9 mouse cellular contexts compared by ENCODE assay signal in the genomic region with DNA sequence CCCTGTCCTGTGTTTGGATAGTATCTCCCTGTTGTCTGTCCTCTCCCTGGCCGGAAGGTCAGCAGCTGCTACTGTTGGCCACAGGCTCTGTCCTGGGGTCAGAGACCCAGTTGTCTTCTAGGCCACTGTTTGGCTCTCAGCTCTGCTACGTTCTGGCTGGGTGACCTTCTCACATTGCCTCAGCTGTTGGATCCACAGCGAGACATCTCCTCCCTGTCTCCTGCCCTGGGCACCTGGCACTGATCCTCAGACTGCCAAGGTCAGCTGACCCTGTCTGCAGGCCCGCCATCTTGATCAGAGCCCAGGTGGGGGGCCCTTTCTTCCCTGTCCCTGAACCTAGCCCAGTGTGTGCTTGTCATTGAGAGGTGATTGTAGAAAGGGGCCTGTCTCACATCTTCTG. TPM values are rescaled to one million over a fixed set of nuclear protein-coding genes. Genes with fewer than 3 reads are reported as not detected.
DNase-seq lines count a peak whose midpoint lies in the region; ATAC-seq and TF ChIP-seq lines count a peak whose summit lies in the region.
"Had no signal": no experiment of that assay in that cellular context is flagged by ENCODE, and none has a peak within 500 bp of the region (broad histone marks: within the 10 kb centered on the region; RNA-seq: fewer than 3 reads in every experiment).

No protein-coding gene starts in this region.

- H3K4me3 ChIP-seq in intestine, embryonic 14.5 days (ENCODE audit: low read depth, low read length), result no peak overlapping the region
- H3K4me3 ChIP-seq in intestine, embryonic 15.5 days (replicated peaks), result no peak overlapping the region
- H3K4me3 ChIP-seq in embryonic facial prominence, embryonic 15.5 days (replicated peaks), result no peak overlapping the region
- H3K4me3 ChIP-seq in heart, embryonic 15.5 days, result no peak overlapping the region
- H3K4me3 ChIP-seq in left cerebral cortex, adult 2 months, result no peak overlapping the region

- intact Hi-C loops in left cerebral cortex, adult 2 months (cut with DNase I), result loop anchor here (5.0 kb wide), 1 partner anchor 352 kb away; no protein-coding TSS in a partner anchor

- no peak for TF ChIP-seq CTCF in left cerebral cortex, adult 2 months (IDR thresholded peaks at IDR 0.05)

- H3K4me1 ChIP-seq in intestine, embryonic 14.5 days (replicated peaks; ENCODE audit: control insufficient read depth, insufficient read depth, low read length), result peaks cover 21% of the 10 kb centered on the region
- H3K4me1 ChIP-seq in intestine, embryonic 15.5 days (replicated peaks), result peaks cover 8% of the 10 kb centered on the region
- H3K4me1 ChIP-seq in embryonic facial prominence, embryonic 15.5 days, result peaks cover 23% of the 10 kb centered on the region
- H3K4me1 ChIP-seq in heart, embryonic 15.5 days (replicated peaks), result peaks cover 82% of the 10 kb centered on the region

- DNase-seq in intestine, embryonic 14.5 days (ENCODE audit: low spot score), result no peak
- peak; percentile 13 for DNase-seq in mesoderm, embryonic 11.5 days (ENCODE audit: low read depth, low spot score)
- DNase-seq in left cerebral cortex, adult 11 months (ENCODE audit: low spot score), result no peak
- DNase-seq in Muller cell, postnatal 12 days (ENCODE audit: inconsistent ontology term), result no peak
- DNase-seq in left cerebral cortex, adult 2 months (ENCODE audit: extremely low spot score in 1 of 2, low spot score in 2 of 2), result no peak

- H3K4me2 ChIP-seq in intestine, embryonic 14.5 days (ENCODE audit: low read length), result no peak overlapping the region
- no peak overlapping the region for H3K4me2 ChIP-seq in intestine, embryonic 15.5 days (replicated peaks)
- no peak overlapping the region for H3K4me2 ChIP-seq in embryonic facial prominence, embryonic 15.5 days (replicated peaks)
- H3K4me2 ChIP-seq in heart, embryonic 15.5 days, result peak overlapping the region; percentile 55; the same call in 1 of the 2 replicates

- 73% methylated on average over 4 of the region's 4 CpGs for WGBS in intestine, embryonic 14.5 days
- WGBS in intestine, embryonic 15.5 days, result 76% methylated on average over 4 of the region's 4 CpGs
- 73% methylated on average over 4 of the region's 4 CpGs for WGBS in embryonic facial prominence, embryonic 15.5 days
- WGBS in heart, embryonic 15.5 days, result 45% methylated on average over 4 of the region's 4 CpGs

- no peak overlapping the region for H3K9ac ChIP-seq in intestine, embryonic 14.5 days (ENCODE audit: low read length)
- no peak overlapping the region for H3K9ac ChIP-seq in intestine, embryonic 15.5 days
- no peak overlapping the region for H3K9ac ChIP-seq in embryonic facial prominence, embryonic 15.5 days
- H3K9ac ChIP-seq in heart, embryonic 15.5 days, result peak overlapping the region; percentile 35

- H3K9me3 ChIP-seq in intestine, embryonic 14.5 days (ENCODE audit: control insufficient read depth, low read length), result no peaks in the 10 kb centered on the region
- H3K9me3 ChIP-seq in intestine, embryonic 15.5 days, result no peaks in the 10 kb centered on the region
- H3K9me3 ChIP-seq in embryonic facial prominence, embryonic 15.5 days (replicated peaks), result no peaks in the 10 kb centered on the region
- no peaks in the 10 kb centered on the region for H3K9me3 ChIP-seq in heart, embryonic 15.5 days (replicated peaks)

- no peaks in the 10 kb centered on the region for H3K36me3 ChIP-seq in intestine, embryonic 14.5 days (ENCODE audit: control insufficient read depth, insufficient read depth, low read length)
- no peaks in the 10 kb centered on the region for H3K36me3 ChIP-seq in intestine, embryonic 15.5 days
- H3K36me3 ChIP-seq in embryonic facial prominence, embryonic 15.5 days, result no peaks in the 10 kb centered on the region
- H3K36me3 ChIP-seq in heart, embryonic 15.5 days, result no peaks in the 10 kb centered on the region; the same call in 1 of the 2 replicates

- no peak for ATAC-seq in intestine, embryonic 14.5 days (replicated peaks; ENCODE audit: low FRiP score, low TSS enrichment, low read depth)
- no peak for ATAC-seq in intestine, embryonic 15.5 days
- no peak for ATAC-seq in embryonic facial prominence, embryonic 15.5 days (ENCODE audit: insufficient number of reproducible peaks, low FRiP score, low TSS enrichment, low read depth)
- ATAC-seq in heart, embryonic 15.5 days (replicated peaks; ENCODE audit: insufficient number of reproducible peaks, insufficient read depth, low FRiP score, low read depth), result no peak

- no peaks in the 10 kb centered on the region for H3K27me3 ChIP-seq in intestine, embryonic 14.5 days (replicated peaks; ENCODE audit: control insufficient read depth, insufficient read depth, low read length)
- H3K27me3 ChIP-seq in intestine, embryonic 15.5 days (replicated peaks), result no peaks in the 10 kb centered on the region
- H3K27me3 ChIP-seq in embryonic facial prominence, embryonic 15.5 days, result no peaks in the 10 kb centered on the region
- no peaks in the 10 kb centered on the region for H3K27me3 ChIP-seq in heart, embryonic 15.5 days

- H3K27ac ChIP-seq in intestine, embryonic 14.5 days (ENCODE audit: low read depth), result peak overlapping the region; percentile 12; the same call in 1 of the 2 replicates
- no peak overlapping the region for H3K27ac ChIP-seq in intestine, embryonic 15.5 days
- peak overlapping the region; percentile 73 for H3K27ac ChIP-seq in embryonic facial prominence, embryonic 15.5 days (replicated peaks)
- H3K27ac ChIP-seq in heart, embryonic 15.5 days, result peak overlapping the region; percentile 98
- no peak overlapping the region for H3K27ac ChIP-seq in left cerebral cortex, adult 2 months

RNA-seq across cellular contexts. Expression of a gene that starts 29.5 kb away (rescaled TPM):
- polyA plus RNA-seq in intestine, embryonic 14.5 days (2014; fragmentation: Nextera tagmentation; extraction: Ambion mirVana), result 0.58 and 0.84 TPM in 2 replicates
- polyA plus RNA-seq in intestine, embryonic 15.5 days (2015; fragmentation: Nextera tagmentation; extraction: Ambion mirVana), result 0.63 and 0.69 TPM in 2 replicates
- polyA plus RNA-seq in embryonic facial prominence, embryonic 15.5 days (2015; fragmentation: Nextera tagmentation; extraction: Ambion mirVana), result 0.26 and 0.33 TPM in 2 replicates
- polyA plus RNA-seq in heart, embryonic 15.5 days (2015; fragmentation: Nextera tagmentation; extraction: Ambion mirVana), result 0.19 and 0.26 TPM in 2 replicates
- under 1 TPM in 1 of 2 experiments, not detected in 1; 0.19 TPM for total RNA-seq in left cerebral cortex, adult 2 months (2021)
- total RNA-seq: granulocyte monocyte progenitor cell, adult 5-6 weeks had no signal

RNA-seq across cellular contexts. Expression of a gene that starts 35.5 kb away (rescaled TPM):
- 0.35 and 0.65 TPM in 2 replicates for polyA plus RNA-seq in intestine, embryonic 14.5 days (2014; fragmentation: Nextera tagmentation; extraction: Ambion mirVana)
- polyA plus RNA-seq in intestine, embryonic 15.5 days (2015; fragmentation: Nextera tagmentation; extraction: Ambion mirVana), result 0.24 and 0.44 TPM in 2 replicates
- polyA plus RNA-seq in embryonic facial prominence, embryonic 15.5 days (2015; fragmentation: Nextera tagmentation; extraction: Ambion mirVana), result 5.8 and 6.9 TPM in 2 replicates
- 776 and 844 TPM in 2 replicates for polyA plus RNA-seq in heart, embryonic 15.5 days (2015; fragmentation: Nextera tagmentation; extraction: Ambion mirVana)
- under 1 TPM in 1 of 2 experiments, not detected in 1; 0.33 TPM for total RNA-seq in left cerebral cortex, adult 2 months (2021)
- total RNA-seq: granulocyte monocyte progenitor cell, adult 5-6 weeks had no signal

Comparison
In these comparisons a context has a peak if more than half of its experiments do, and no peak if none do; other contexts are left out.
1. H3K27ac ChIP-seq: peak in intestine, embryonic 14.5 days (single experiment), embryonic facial prominence, embryonic 15.5 days (single experiment) and heart, embryonic 15.5 days (single experiment); none in intestine, embryonic 15.5 days (single experiment) and left cerebral cortex, adult 2 months (single experiment).
2. RNA of a gene that starts 35.5 kb away (polyA plus RNA-seq): 776 to 844 TPM in heart, embryonic 15.5 days; 5.8 to 6.9 TPM in embryonic facial prominence, embryonic 15.5 days, 0.24 to 0.44 TPM in intestine, embryonic 15.5 days and 0.35 to 0.65 TPM in intestine, embryonic 14.5 days; every median in the first group is over 10 times any median in the second.